Mouse (Mus musculus) hindbrain, postnatal 0 days (tissue): Measurements from ENCODE around the gene Cap1. TPM values are rescaled to one million over a fixed set of nuclear protein-coding genes. Genes with fewer than 3 reads are reported as not detected.
"Not testable (repeated sequence)": the region's sequence is repeated elsewhere in the genome, so short reads cannot be mapped to it uniquely, and the experiment has no call there.

Experiments
- ATAC-seq: fragments of 200-750 bp; cut with Nextera tagmentation; 2 replicates; pipeline ENCODE4 v1.8.0; 2017; ENCODE audit warnings: mild to moderate bottlenecking, moderate TSS enrichment, moderate library complexity
- DNase-seq: peaks from one replicate; pipeline ENCODE4 v3.0.0-alpha.2; 2015; ENCODE audit warnings: low spot score
- H3K27ac ChIP-seq: fragments of 300-500 bp; sonication (generic); 2 replicates; pipeline ENCODE4 v1.5.1; 2014; ENCODE audit warnings: mild to moderate bottlenecking
- H3K27me3 ChIP-seq: fragments of 300-500 bp; sonication (generic); 2 replicates; pipeline ENCODE4 v1.6.1; 2014; ENCODE audit warnings: low read length, mixed read lengths; ENCODE audit not compliant: insufficient read depth
- H3K36me3 ChIP-seq: fragments of 300-500 bp; sonication (generic); 2 replicates; pipeline ENCODE4 v1.6.1; 2014; ENCODE audit warnings: low read length, mixed read lengths; ENCODE audit not compliant: insufficient read depth
- H3K4me1 ChIP-seq: fragments of 300-500 bp; sonication (generic); 2 replicates; pipeline ENCODE4 v1.6.1; 2014; ENCODE audit warnings: antibody characterized with exemption, low read length, mixed read lengths; ENCODE audit not compliant: insufficient read depth
- H3K4me2 ChIP-seq: fragments of 300-500 bp; sonication (generic); 2 replicates; pipeline ENCODE4 v1.6.1; 2014; ENCODE audit warnings: low read depth, mild to moderate bottlenecking, low read length, moderate library complexity, mixed read lengths
- H3K4me3 ChIP-seq: fragments of 300-500 bp; sonication (generic); 2 replicates; pipeline ENCODE4 v1.5.1; 2014; ENCODE audit warnings: low read length
- H3K9ac ChIP-seq: fragments of 300-500 bp; sonication (generic); replicated peaks from 2 replicates; pipeline ENCODE4 v1.6.1; 2014; ENCODE audit warnings: mild to moderate bottlenecking, low read length, moderate library complexity, mixed read lengths
- H3K9me3 ChIP-seq: fragments of 300-500 bp; sonication (generic); 2 replicates; pipeline ENCODE4 v1.6.1; 2016; ENCODE audit warnings: low read length, mixed read lengths
- CTCF ChIP-seq: IDR thresholded peaks from 2 replicates; pipeline ENCODE4 v1.5.1; 2016; ENCODE audit warnings: antibody characterized with exemption, control low read depth, low read depth
- WGBS: fragments of 180-500 bp; shearing (Covaris S2); extraction: QIAGEN DNeasy Blood & Tissue Kit; methylation state at CpG from one replicate; pipeline ENCODE4 v1.1.7; 2014; 5-methylcytosine and 5-hydroxymethylcytosine counted together
- polyA plus RNA-seq: library from polyadenylated mRNA; unstranded; fragments of >200 nt; fragmentation: Nextera tagmentation; extraction: Ambion mirVana; gene quantifications from 2 replicates; pipeline ENCODE4 v1.2.1, GENCODE M21; 2015
- total RNA-seq: library from RNA; depleted of rRNA; stranded (reverse); fragments of >200 nt; gene quantifications from 2 replicates; pipeline ENCODE4 v1.2.3, GENCODE M21; 2014; rRNA removed

Cap1 gene
- total and polyA plus RNA-seq, 2 experiments from 2014 or later = 60.1 to 133 TPM

GRCm38 (mm10) chr4:122831888-122832287, 54.0 kb downstream of the Cap1 start:
- Histone ChIP-seq H3K36me3 (no peaks in the 10 kb centered on the region), H3K4me2 (no peak overlapping the region), H3K27ac (no peak overlapping the region), H3K9ac (no peak overlapping the region), H3K4me1 (peaks cover 5% of the 10 kb centered on the region; the same call in 1 of the 2 replicates), H3K27me3 (no peaks in the 10 kb centered on the region), H3K9me3 (no peaks in the 10 kb centered on the region), H3K4me3 (no peak overlapping the region)
- DNase-seq (peak; percentile 4), ATAC-seq (no peak)
- TF ChIP-seq CTCF = no peak
- 3% methylated on average over 1 of the region's 1 CpGs for WGBS

- no peak overlapping the region for H3K27ac ChIP-seq
- ATAC-seq = no peak
Observed at GRCm38 (mm10) chr4:122829339-122829738, 56.5 kb downstream of the Cap1 start.

GRCm38 (mm10) chr4:122827651-122828050, 58.2 kb downstream of the Cap1 start:
- ATAC-seq (no peak), DNase-seq (no peak)
- no peak overlapping the region for H3K4me3 ChIP-seq
- H3K27me3 ChIP-seq = no peaks in the 10 kb centered on the region
- no peak overlapping the region for H3K27ac ChIP-seq
- H3K9me3 ChIP-seq = no peaks in the 10 kb centered on the region
- H3K36me3 ChIP-seq = no peaks in the 10 kb centered on the region
- H3K4me2 ChIP-seq = no peak overlapping the region
- TF ChIP-seq CTCF = no peak
- no peak overlapping the region for H3K9ac ChIP-seq
- H3K4me1 ChIP-seq = no peaks in the 10 kb centered on the region

More at GRCm38 (mm10) chr4:122829339-122829738, 56.5 kb downstream of the Cap1 start:
- 91% methylated on average over 6 of the region's 6 CpGs for WGBS
- Histone ChIP-seq H3K27me3 (no peaks in the 10 kb centered on the region), H3K36me3 (no peaks in the 10 kb centered on the region), H3K9me3 (no peaks in the 10 kb centered on the region), H3K4me2 (no peak overlapping the region), H3K4me3 (no peak overlapping the region), H3K4me1 (no peaks in the 10 kb centered on the region), H3K9ac (no peak overlapping the region)
- DNase-seq = no peak
- TF ChIP-seq CTCF = no peak

GRCm38 (mm10) chr4:122820941-122821340, 64.9 kb downstream of the Cap1 start:
- H3K27me3 ChIP-seq, H3K27ac ChIP-seq, ATAC-seq, DNase-seq, H3K4me2 ChIP-seq, H3K36me3 ChIP-seq, H3K9me3 ChIP-seq, H3K4me1 ChIP-seq, H3K9ac ChIP-seq, H3K4me3 ChIP-seq: not testable (repeated sequence)
- WGBS = 33% methylated on average over 10 of the region's 10 CpGs

GRCm38 (mm10) chr4:122816202-122816601, 69.7 kb downstream of the Cap1 start:
- Histone ChIP-seq H3K9me3 (no peaks in the 10 kb centered on the region), H3K9ac (no peak overlapping the region), H3K36me3 (no peaks in the 10 kb centered on the region), H3K27ac (no peak overlapping the region), H3K4me3 (no peak overlapping the region), H3K4me1 (no peaks in the 10 kb centered on the region), H3K4me2 (no peak overlapping the region), H3K27me3 (no peaks in the 10 kb centered on the region)
- WGBS = 79% methylated on average over 1 of the region's 1 CpGs
- TF ChIP-seq CTCF = no peak
- ATAC-seq (no peak), DNase-seq (no peak)

GRCm38 (mm10) chr4:122811824-122812223, 74.0 kb downstream of the Cap1 start:
- DNase-seq = no peak
- no peaks in the 10 kb centered on the region for H3K36me3 ChIP-seq
- H3K27me3 ChIP-seq = no peaks in the 10 kb centered on the region
- no peak overlapping the region for H3K27ac ChIP-seq
- no peak overlapping the region for H3K9ac ChIP-seq
- no peaks in the 10 kb centered on the region for H3K9me3 ChIP-seq
- no peaks in the 10 kb centered on the region for H3K4me1 ChIP-seq
- ATAC-seq = no peak
- 73% methylated on average over 2 of the region's 2 CpGs for WGBS
- H3K4me3 ChIP-seq = no peak overlapping the region
- no peak for TF ChIP-seq CTCF
- no peak overlapping the region for H3K4me2 ChIP-seq

DNA sequence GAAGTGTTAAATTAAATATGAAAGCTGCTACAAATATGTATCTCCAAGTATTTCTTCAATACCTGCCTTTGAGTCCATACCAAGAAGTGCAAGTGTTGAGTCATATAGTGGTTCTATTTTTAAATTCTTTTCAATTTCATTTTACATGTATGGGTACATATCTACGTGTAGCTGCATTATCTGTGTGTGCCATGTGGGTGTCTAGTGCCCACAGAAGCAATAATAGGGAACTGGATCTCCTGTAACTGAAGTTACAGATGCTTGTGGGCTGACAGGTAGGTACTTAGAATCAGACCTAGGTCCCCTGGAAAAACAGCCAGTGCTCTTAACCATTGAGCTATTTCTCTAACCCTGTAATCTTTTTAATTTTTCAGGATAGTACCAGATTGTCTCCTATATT, 74.7 kb downstream of the Cap1 start:
- no peaks in the 10 kb centered on the region for H3K27me3 ChIP-seq
- DNase-seq (no peak), ATAC-seq (no peak)
- H3K9ac ChIP-seq = no peak overlapping the region
- 63% methylated on average over 1 of the region's 1 CpGs for WGBS
- no peak overlapping the region for H3K4me3 ChIP-seq
- no peak overlapping the region for H3K4me2 ChIP-seq
- H3K36me3 ChIP-seq = no peaks in the 10 kb centered on the region
- TF ChIP-seq CTCF = no peak
- no peaks in the 10 kb centered on the region for H3K4me1 ChIP-seq
- H3K27ac ChIP-seq = no peak overlapping the region
- no peaks in the 10 kb centered on the region for H3K9me3 ChIP-seq

Other genes starting within 250 kb of the Cap1 start
- gene 9530002B09Rik, start 196.8 kb downstream of the Cap1 start, total RNA-seq = not detected in 2 replicates
- gene 9530002B09Rik, start 196.8 kb downstream of the Cap1 start, polyA plus RNA-seq = not detected in 2 replicates
- 29.0 and 36.4 TPM in 2 replicates for gene Ppt1, start 49.8 kb downstream of the Cap1 start, total RNA-seq
- gene Ppt1, start 49.8 kb downstream of the Cap1 start, polyA plus RNA-seq = 88.5 and 89.7 TPM in 2 replicates
- 63.6 and 68.0 TPM in 2 replicates for gene Mfsd2a, start 75.1 kb upstream of the Cap1 start, total RNA-seq
- 34.9 and 42.6 TPM in 2 replicates for gene Mfsd2a, start 75.1 kb upstream of the Cap1 start, polyA plus RNA-seq
- 67.5 and 79.4 TPM in 2 replicates for gene Mycl, start 109.6 kb upstream of the Cap1 start, total RNA-seq
- gene Mycl, start 109.6 kb upstream of the Cap1 start, polyA plus RNA-seq = 34.3 and 34.8 TPM in 2 replicates
- 11.1 and 18.5 TPM in 2 replicates for gene Trit1, start 130.5 kb upstream of the Cap1 start, total RNA-seq
- gene Trit1, start 130.5 kb upstream of the Cap1 start, polyA plus RNA-seq = 17.0 and 18.3 TPM in 2 replicates
- 0.42 and 0.47 TPM in 2 replicates for gene Bmp8b, start 219.1 kb upstream of the Cap1 start, total RNA-seq
- 0.29 and 0.43 TPM in 2 replicates for gene Bmp8b, start 219.1 kb upstream of the Cap1 start, polyA plus RNA-seq
- gene Oxct2b, start 230.2 kb upstream of the Cap1 start, total RNA-seq = 0.16 and 0.75 TPM in 2 replicates
- 0.60 and 0.93 TPM in 2 replicates for gene Oxct2b, start 230.2 kb upstream of the Cap1 start, polyA plus RNA-seq